Mouse (Mus musculus) lung, embryonic 15.5 days (tissue): ENCODE results near the gene Tmem208. TPM values are rescaled to one million over a fixed set of nuclear protein-coding genes. Genes with fewer than 3 reads are reported as not detected.
A peak's percentile ranks its signal among the peaks of the same experiment; 100 is the strongest.

Experiments used
- ATAC-seq: fragments of 200-750 bp; cut with Nextera tagmentation; 2 replicates; pipeline ENCODE4 v1.8.0; 2017; ENCODE audit warnings: moderate number of reproducible peaks, borderline replicate concordance; ENCODE audit not compliant: low FRiP score, low TSS enrichment; ENCODE audit errors: extremely low read depth
- H3K27ac ChIP-seq: fragments of 300-500 bp; sonication (generic); 2 replicates; pipeline ENCODE4 v1.5.1; 2015; ENCODE audit warnings: moderate library complexity, mild to moderate bottlenecking, inconsistent platforms
- H3K27me3 ChIP-seq: fragments of 300-500 bp; sonication (generic); 2 replicates; pipeline ENCODE4 v1.6.1; 2015; ENCODE audit warnings: inconsistent platforms
- H3K36me3 ChIP-seq: fragments of 300-500 bp; sonication (generic); 2 replicates; pipeline ENCODE4 v1.6.1; 2015; ENCODE audit warnings: inconsistent platforms
- H3K4me1 ChIP-seq: fragments of 300-500 bp; sonication (generic); 2 replicates; pipeline ENCODE4 v1.6.1; 2015; ENCODE audit warnings: inconsistent platforms
- H3K4me2 ChIP-seq: fragments of 300-500 bp; sonication (generic); 2 replicates; pipeline ENCODE4 v1.6.1; 2015; ENCODE audit warnings: inconsistent platforms, mild to moderate bottlenecking, moderate library complexity
- H3K4me3 ChIP-seq: fragments of 300-500 bp; sonication (generic); 2 replicates; pipeline ENCODE4 v1.5.1; 2015; ENCODE audit warnings: mild to moderate bottlenecking, inconsistent platforms
- H3K9ac ChIP-seq: fragments of 300-500 bp; sonication (generic); 2 replicates; pipeline ENCODE4 v1.6.1; 2015; ENCODE audit warnings: inconsistent platforms
- H3K9me3 ChIP-seq: fragments of 300-500 bp; sonication (generic); 2 replicates; pipeline ENCODE4 v1.6.1; 2016; ENCODE audit warnings: inconsistent platforms
- WGBS: fragments of 180-500 bp; shearing (Covaris S2); methylation state at CpG from one replicate; pipeline ENCODE4 v1.1.7; 2015; 5-methylcytosine and 5-hydroxymethylcytosine counted together
- polyA plus RNA-seq: library from polyadenylated mRNA; unstranded; fragments of >200 nt; fragmentation: Nextera tagmentation; extraction: Ambion mirVana; gene quantifications from 2 replicates; pipeline ENCODE4 v1.2.1, GENCODE M21; 2015

The Tmem208 gene
- polyA plus RNA-seq, 1 experiment from 2014 or later: 116 TPM

DNA sequence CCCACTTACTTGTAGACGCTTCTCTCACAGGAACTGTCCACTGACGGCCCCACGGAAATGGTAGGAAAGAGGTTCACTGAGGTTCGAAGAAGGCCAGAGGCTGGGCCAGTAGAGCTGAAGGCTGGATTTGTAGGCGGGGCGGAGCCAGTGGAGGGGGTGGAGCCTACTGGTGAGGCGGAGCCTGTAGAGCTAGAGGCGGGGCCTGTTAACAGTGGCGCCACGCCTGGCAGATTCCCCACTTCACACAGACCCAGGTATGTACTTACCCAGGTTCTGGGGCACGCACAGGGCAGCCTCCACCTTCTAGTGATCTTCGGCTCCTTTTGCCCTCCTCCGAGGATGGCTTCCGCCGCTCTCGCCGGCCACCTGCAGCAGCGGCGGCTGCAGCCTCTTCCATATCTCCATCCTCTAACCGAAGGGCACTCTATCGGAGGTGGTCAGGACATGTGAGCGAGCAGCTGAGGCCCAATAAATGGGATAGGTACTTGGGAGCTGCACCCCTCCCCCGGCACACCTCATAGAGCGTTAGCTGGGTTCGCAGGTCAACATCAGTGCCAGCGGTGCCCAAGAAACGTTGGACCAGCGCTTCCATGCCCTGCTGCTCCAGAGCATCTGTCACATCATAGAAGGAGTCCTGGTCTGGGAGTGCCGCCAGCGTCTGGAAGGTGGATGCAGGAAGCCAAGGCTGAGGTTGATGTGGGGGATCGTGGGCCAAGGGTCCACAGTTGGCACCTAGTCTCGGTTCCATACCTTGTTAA, 10.4 kb downstream of the Tmem208 start:
- 74% methylated on average over 32 of the region's 32 CpGs for WGBS
- Histone ChIP-seq H3K36me3 (peaks cover 75% of the 10 kb centered on the region), H3K27me3 (no peaks in the 10 kb centered on the region)

DNA sequence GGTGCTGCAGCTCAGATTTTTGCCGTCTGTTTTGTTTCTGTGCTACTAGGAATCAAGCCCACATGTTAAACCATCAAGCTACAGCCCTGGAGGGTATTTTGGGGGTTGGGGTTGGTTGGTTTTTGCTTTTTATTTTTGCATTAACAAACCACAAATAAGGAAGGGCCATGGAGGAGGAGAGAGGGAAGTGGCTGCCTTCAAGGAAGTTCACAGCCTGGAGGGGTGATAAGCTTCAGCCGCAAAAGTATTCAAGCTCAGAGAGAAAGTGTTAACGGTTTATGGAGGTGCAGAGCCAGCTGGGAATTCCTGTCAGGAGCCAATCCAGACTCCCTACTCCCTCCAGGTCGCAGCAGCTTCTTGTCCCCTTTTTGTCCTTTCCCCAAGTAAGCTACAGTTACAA, 12.8 kb downstream of the Tmem208 start:
- no peaks in the 10 kb centered on the region for H3K9me3 ChIP-seq
- 32% methylated on average over 4 of the region's 4 CpGs for WGBS
- H3K27me3 ChIP-seq: no peaks in the 10 kb centered on the region
- H3K4me3 ChIP-seq: no peak overlapping the region
- H3K4me1 ChIP-seq: peaks cover 56% of the 10 kb centered on the region
- ATAC-seq: no peak
- H3K4me2 ChIP-seq: no peak overlapping the region
- peaks cover 58% of the 10 kb centered on the region for H3K36me3 ChIP-seq
- H3K9ac ChIP-seq: no peak overlapping the region
- H3K27ac ChIP-seq: no peak overlapping the region; the same call in 1 of the 2 replicates

More for the DNA sequence above, 10.4 kb downstream of the Tmem208 start:
- Histone ChIP-seq H3K4me2 (no peak overlapping the region), H3K9ac (no peak overlapping the region), H3K4me3 (no peak overlapping the region), H3K27ac (no peak overlapping the region), H3K9me3 (no peaks in the 10 kb centered on the region), H3K4me1 (peaks cover 33% of the 10 kb centered on the region)
- ATAC-seq: no peak

- Histone ChIP-seq H3K4me3 (no peak overlapping the region), H3K9me3 (no peaks in the 10 kb centered on the region), H3K9ac (no peak overlapping the region), H3K4me1 (peaks cover 66% of the 10 kb centered on the region), H3K27ac (peak overlapping the region; percentile 97), H3K36me3 (peaks cover 48% of the 10 kb centered on the region), H3K27me3 (no peaks in the 10 kb centered on the region), H3K4me2 (peak overlapping the region; percentile 44)
- no peak for ATAC-seq
- 35% methylated on average over 6 of the region's 6 CpGs for WGBS
Measured at GRCm38 (mm10) chr8:105339886-105340635, 13.9 kb downstream of the Tmem208 start.

- no peak overlapping the region for H3K4me3 ChIP-seq
- no peak overlapping the region for H3K9ac ChIP-seq
- peak; percentile 90 for ATAC-seq
- no peaks in the 10 kb centered on the region for H3K27me3 ChIP-seq
- peak overlapping the region; percentile 97 for H3K27ac ChIP-seq
- 22% methylated on average over 8 of the region's 8 CpGs for WGBS
- H3K4me1 ChIP-seq: peaks cover 79% of the 10 kb centered on the region
- peaks cover 34% of the 10 kb centered on the region for H3K36me3 ChIP-seq
- H3K4me2 ChIP-seq: peak overlapping the region; percentile 44
- no peaks in the 10 kb centered on the region for H3K9me3 ChIP-seq
Measured at GRCm38 (mm10) chr8:105341399-105341798, 15.2 kb downstream of the Tmem208 start.

- H3K27ac ChIP-seq: peak overlapping the region; percentile 97
- peaks cover 80% of the 10 kb centered on the region for H3K4me1 ChIP-seq
- no peak overlapping the region; the same call in 1 of the 2 replicates for H3K9ac ChIP-seq
- 60% methylated on average over 4 of the region's 4 CpGs for WGBS
- H3K27me3 ChIP-seq: no peaks in the 10 kb centered on the region
- H3K9me3 ChIP-seq: no peaks in the 10 kb centered on the region
- H3K36me3 ChIP-seq: peaks cover 21% of the 10 kb centered on the region
- H3K4me3 ChIP-seq: 0 out of 2 replicates have a peak overlapping the region, but pooled peaks have one; percentile 14
- ATAC-seq: no peak
- peak overlapping the region; percentile 98 for H3K4me2 ChIP-seq
Measured at GRCm38 (mm10) chr8:105342768-105343167, 16.6 kb downstream of the Tmem208 start.

- peak overlapping the region; percentile 98 for H3K4me2 ChIP-seq
- peak overlapping the region; percentile 72 for H3K9ac ChIP-seq
- peak overlapping the region; percentile 97 for H3K27ac ChIP-seq
- H3K27me3 ChIP-seq: no peaks in the 10 kb centered on the region
- H3K4me1 ChIP-seq: peaks cover 78% of the 10 kb centered on the region
- H3K4me3 ChIP-seq: peak overlapping the region; percentile 64
- no peak for ATAC-seq
- peaks cover 9% of the 10 kb centered on the region; the same call in 1 of the 2 replicates for H3K36me3 ChIP-seq
- WGBS: 25% methylated on average over 8 of the region's 8 CpGs
- H3K9me3 ChIP-seq: no peaks in the 10 kb centered on the region
Measured at GRCm38 (mm10) chr8:105343791-105344574, 17.8 kb downstream of the Tmem208 start.

DNA sequence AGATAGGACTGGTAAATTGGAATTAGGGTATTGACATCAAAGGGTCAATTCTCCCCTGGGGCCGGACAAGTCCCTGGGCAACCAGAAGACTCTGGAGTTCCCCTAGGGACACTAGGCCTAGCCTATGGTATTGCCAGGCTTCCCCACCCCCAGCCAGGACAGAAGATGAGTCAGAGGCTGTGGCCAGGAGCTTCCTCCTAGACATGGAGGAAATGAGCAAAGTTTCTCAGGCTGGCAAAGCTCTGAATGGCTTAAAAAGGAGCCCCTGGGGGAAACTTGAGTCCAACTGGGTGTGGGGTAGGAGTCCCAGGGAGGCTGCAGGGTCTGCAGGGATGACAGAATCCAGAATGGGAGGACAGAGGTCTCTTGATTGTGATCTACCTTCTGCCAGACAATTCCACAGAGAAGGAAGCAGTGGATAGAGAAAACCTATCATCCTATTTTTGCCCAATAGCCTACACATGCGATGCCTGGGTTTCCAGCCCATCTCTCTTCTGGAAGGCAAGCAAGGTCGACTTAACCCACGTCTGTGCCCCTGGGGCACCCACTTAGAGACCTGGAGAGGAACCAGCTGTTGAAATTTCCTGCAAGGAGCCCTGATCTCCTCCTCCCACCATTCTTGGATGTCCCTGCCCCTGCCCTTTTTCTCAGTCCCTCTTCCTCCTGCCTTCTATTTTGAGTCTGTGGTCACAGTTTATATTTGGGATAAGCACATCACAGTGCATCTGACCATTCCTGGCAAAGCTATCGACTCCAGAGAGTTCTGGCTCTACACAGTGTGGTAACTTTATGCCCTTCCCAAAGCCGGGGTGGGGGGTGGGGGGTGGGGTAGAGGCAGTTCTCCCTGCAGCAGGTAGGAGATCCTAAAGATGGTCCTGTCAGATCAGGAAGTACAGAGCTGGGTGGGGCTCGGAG, 19.2 kb downstream of the Tmem208 start:
- Histone ChIP-seq H3K27ac (peak overlapping the region; percentile 97), H3K4me3 (peak overlapping the region; percentile 64), H3K9ac (peak overlapping the region; percentile 72), H3K36me3 (0 out of 2 replicates have a peak, but pooled peaks cover 6% of the 10 kb centered on the region), H3K27me3 (no peaks in the 10 kb centered on the region), H3K9me3 (no peaks in the 10 kb centered on the region), H3K4me2 (peak overlapping the region; percentile 98), H3K4me1 (peaks cover 73% of the 10 kb centered on the region)
- WGBS: 19% methylated on average over 7 of the region's 7 CpGs
- no peak for ATAC-seq

DNA sequence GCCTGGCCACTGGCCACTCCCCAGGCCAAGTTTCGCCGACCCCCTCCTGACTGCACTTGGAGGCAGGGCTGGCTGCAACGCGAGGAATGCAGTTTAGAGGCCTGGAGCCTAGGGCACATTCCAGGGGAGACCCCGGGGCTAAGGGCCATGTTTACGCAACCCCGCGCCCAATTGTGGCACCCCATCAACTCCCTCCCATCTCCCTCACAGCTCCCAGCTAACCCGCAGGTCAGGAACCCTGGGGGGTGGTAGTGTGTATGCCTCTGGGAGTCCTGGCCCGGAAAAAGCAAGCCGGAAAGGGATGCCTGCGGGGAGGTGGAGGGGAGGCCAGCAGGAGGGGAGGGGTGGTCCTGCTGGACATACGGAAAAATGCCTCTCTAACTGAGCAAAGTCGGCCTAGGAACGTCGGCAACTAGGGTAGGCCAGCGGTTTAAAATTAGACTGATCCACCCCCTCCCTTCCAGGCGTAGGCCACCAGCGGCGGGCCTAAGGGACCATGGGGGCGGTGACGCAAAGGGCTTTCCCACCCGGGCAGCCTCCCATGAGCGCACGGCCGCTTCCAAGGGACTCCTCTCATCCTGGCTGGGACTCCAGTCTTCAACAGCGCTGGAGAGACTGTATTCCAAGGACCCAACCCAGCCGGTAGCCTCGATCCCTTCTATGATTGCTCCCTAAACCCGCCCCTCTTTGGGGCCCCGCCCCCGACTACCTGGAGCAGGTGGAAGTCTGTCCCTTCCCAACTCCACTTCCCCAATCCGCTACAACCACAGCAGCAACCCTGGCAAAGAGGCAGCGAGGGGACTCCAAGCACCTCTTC, 20.7 kb downstream of the Tmem208 start:
- H3K4me3 ChIP-seq: peak overlapping the region; percentile 64
- peak; percentile 64 for ATAC-seq
- H3K4me1 ChIP-seq: peaks cover 66% of the 10 kb centered on the region
- H3K27ac ChIP-seq: peak overlapping the region; percentile 97
- H3K36me3 ChIP-seq: 0 out of 2 replicates have a peak, but pooled peaks cover 6% of the 10 kb centered on the region
- H3K27me3 ChIP-seq: no peaks in the 10 kb centered on the region
- 0% methylated on average over 34 of the region's 34 CpGs for WGBS
- no peaks in the 10 kb centered on the region for H3K9me3 ChIP-seq
- peak overlapping the region; percentile 98 for H3K4me2 ChIP-seq
- peak overlapping the region; percentile 72 for H3K9ac ChIP-seq

DNA sequence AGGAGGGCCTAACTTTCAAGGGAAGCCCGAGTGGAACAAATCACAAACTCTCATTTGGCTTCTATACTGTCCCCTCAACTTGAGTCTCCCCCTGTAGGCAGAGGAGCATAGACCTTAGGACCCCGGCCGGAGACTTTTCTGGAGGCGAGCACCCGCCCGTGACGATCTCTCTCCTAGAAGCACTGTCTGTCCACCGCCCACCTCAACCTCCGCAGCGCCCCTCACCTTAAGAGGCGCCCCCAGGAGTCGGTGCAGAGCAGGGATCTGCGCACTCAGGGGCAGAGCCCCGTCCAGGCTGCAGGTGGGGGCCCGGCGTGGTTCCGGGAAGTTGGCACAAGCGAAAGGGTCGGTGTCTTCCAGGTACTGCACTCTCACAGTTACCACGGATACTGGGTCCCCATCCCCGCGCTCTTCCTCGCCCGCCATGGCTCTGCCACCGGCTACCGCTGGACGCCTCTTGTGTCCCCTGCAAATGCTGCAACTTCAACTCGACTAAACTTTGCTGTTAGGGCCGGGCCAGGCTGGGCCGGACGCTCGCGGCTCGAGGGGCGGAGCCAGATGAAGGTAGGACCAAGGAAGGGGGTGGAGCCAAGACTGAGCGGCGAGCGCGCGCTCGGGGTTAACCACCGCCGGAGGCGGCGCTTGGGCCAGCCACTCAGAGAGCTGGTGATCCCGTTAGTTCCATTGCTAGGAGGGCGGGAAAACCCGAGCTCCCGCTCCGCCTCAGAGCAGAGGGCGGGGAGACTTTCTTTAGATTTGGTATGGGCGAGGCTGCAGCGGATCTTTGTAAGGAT, 21.5 kb downstream of the Tmem208 start, which contains the start of gene Fhod1:
Gene Fhod1 (minus strand): TSS at position 526 of the 794 bp plus-strand sequence.
- Histone ChIP-seq H3K4me3 (peak within 1 kb of the TSS; percentile 64), H3K27me3 (no peaks in the 10 kb centered on the region), H3K27ac (peak within 1 kb of the TSS; percentile 97), H3K36me3 (0 out of 2 replicates have a peak, but pooled peaks cover 6% of the 10 kb centered on the region), H3K4me1 (peaks cover 58% of the 10 kb centered on the region), H3K4me2 (peak within 1 kb of the TSS; percentile 98), H3K9me3 (no peaks in the 10 kb centered on the region), H3K9ac (peak within 1 kb of the TSS; percentile 74)
- under 1% methylated on average over 53 of the region's 53 CpGs for WGBS
- peak; percentile 85 for ATAC-seq
